Mouse (Mus musculus) forebrain, embryonic 10.5 days (tissue): ENCODE results near the gene 9230104L09Rik. TPM values are rescaled to one million over a fixed set of nuclear protein-coding genes. Genes with fewer than 3 reads are reported as not detected.

Experiments
- DNase-seq: peaks from one replicate; pipeline ENCODE4 v3.0.0-alpha.2; 2017; ENCODE audit warnings: low spot score; ENCODE audit errors: extremely low spot score
- H3K27ac ChIP-seq: fragments of 300-500 bp; sonication (generic); 2 replicates; pipeline ENCODE4 v1.5.1; 2016; ENCODE audit warnings: mild to moderate bottlenecking
- H3K27me3 ChIP-seq: fragments of 300-500 bp; sonication (generic); 2 replicates; pipeline ENCODE4 v1.6.1; 2016; ENCODE audit warnings: mild to moderate bottlenecking; ENCODE audit not compliant: poor library complexity, severe bottlenecking
- H3K36me3 ChIP-seq: fragments of 300-500 bp; sonication (generic); replicated peaks from 2 replicates; pipeline ENCODE4 v1.6.1; 2016; ENCODE audit warnings: mild to moderate bottlenecking, moderate library complexity
- H3K4me1 ChIP-seq: fragments of 300-500 bp; sonication (generic); 2 replicates; pipeline ENCODE4 v1.6.1; 2016
- H3K4me3 ChIP-seq: fragments of 300-500 bp; sonication (generic); 2 replicates; pipeline ENCODE4 v1.5.1; 2016; ENCODE audit warnings: mild to moderate bottlenecking, moderate library complexity
- H3K9me3 ChIP-seq: fragments of 300-500 bp; sonication (generic); 2 replicates; pipeline ENCODE4 v1.6.1; 2016; ENCODE audit warnings: mild to moderate bottlenecking, moderate library complexity
- WGBS: fragments of 180-500 bp; shearing (Covaris S2); methylation state at CpG from one replicate; pipeline ENCODE4 v1.1.7; 2016; 5-methylcytosine and 5-hydroxymethylcytosine counted together
- polyA plus RNA-seq: library from polyadenylated mRNA; unstranded; fragments of >200 nt; fragmentation: Nextera tagmentation; extraction: Ambion mirVana; gene quantifications from 2 replicates; pipeline ENCODE4 v1.2.1, GENCODE M21; 2016

9230104L09Rik gene
- polyA plus RNA-seq, 1 experiment from 2014 or later = not detected

DNA sequence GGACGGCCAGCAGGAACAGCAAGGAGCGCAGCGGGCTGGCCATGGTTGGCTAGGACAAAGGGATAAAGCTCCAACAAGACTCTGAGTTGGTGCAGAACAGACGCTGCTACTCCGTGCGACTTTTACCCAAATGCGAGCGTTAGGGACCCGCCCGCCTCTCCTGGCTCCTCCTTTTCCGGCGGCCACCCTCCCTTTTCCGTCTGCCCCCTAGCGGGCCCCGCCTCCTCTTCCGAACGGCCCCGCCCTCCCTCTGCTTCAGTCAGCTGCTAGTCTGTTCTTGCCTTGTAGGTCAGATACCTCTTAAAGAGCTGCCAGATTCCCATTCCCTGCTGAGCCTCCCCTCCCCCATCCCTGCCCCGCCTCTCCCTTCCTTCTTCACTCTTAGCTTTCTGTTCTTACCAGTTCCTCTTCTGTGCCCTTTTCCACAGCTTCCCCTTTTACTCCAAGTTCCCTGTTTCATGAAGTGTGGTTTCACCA lies 10.5 kb upstream of the 9230104L09Rik start, which contains the start of gene Cst3:
Gene Cst3, minus strand, starts transcription at position 358 of the 477 bp plus-strand sequence.
- Histone ChIP-seq H3K27ac (peak within 1 kb of the TSS; percentile 93), H3K36me3 (peaks cover 32% of the 10 kb centered on the region), H3K4me1 (peaks cover 55% of the 10 kb centered on the region), H3K27me3 (no peaks in the 10 kb centered on the region), H3K4me3 (peak within 1 kb of the TSS; percentile 84), H3K9me3 (no peaks in the 10 kb centered on the region)
- WGBS = 0% methylated on average over 19 of the region's 19 CpGs
- peak; percentile 91 for DNase-seq

DNA sequence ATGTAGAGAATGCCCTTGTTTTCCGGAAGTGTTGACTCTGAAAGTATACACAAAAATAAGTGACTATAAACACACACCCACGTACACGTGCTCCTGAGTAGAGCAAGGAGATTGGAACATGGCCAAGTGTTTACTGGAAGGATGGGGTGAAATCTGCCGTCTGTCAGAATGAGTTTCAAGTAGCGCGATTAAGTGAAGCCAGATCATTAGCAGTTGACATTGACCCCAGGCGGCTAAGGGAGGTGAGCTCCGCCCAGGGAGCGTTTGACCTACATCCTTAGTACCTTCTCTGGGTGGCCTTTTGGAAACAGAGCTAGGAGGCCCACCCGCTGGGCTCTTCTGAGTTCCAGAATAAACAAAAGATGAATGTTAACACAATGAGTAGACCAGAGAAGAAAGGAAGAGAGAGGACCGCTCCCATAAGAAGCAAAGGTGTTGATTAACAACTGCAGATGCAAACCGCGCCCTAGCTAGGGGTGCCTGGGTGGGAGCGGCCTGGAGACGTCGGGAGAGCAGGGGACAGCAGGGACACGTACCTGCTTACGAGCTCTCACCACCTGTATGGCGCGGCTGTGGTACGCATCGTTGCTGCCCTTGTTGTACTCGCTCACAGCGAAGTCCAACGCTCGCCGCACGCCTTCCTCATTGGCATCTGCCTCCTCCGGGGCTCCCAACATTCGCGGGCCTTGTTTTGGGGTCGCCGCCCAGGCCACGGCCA lies 9.9 kb upstream of the 9230104L09Rik start:
- H3K27me3 ChIP-seq = no peaks in the 10 kb centered on the region
- H3K9me3 ChIP-seq = no peaks in the 10 kb centered on the region
- WGBS = 2% methylated on average over 34 of the region's 34 CpGs
- peaks cover 55% of the 10 kb centered on the region for H3K4me1 ChIP-seq
- peak overlapping the region; percentile 93 for H3K27ac ChIP-seq
- H3K36me3 ChIP-seq = peaks cover 37% of the 10 kb centered on the region
- peak overlapping the region; percentile 84 for H3K4me3 ChIP-seq
- peak; percentile 23 for DNase-seq

DNA sequence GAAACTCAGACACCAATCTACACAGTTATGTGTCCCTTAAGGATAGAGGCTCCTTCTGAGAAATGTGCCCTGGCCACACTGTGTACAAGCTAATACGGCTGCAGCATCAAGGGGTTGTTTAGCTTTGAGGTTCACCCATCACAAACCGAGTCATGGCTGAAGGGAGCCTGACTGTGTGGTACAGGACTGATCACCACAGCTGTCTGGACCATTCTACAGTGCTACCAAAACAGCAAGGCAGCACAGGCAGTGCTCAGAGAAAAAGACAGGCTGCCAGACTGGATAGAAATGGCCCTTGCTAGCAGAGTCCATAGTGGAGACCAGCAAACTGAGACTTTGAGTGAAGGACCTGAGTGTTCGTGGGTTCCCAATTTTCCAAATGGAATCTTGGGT lies 9.4 kb upstream of the 9230104L09Rik start:
- Histone ChIP-seq H3K27ac (peak overlapping the region; percentile 93; the same call in 1 of the 2 replicates), H3K9me3 (no peaks in the 10 kb centered on the region), H3K4me3 (peak overlapping the region; percentile 84), H3K27me3 (no peaks in the 10 kb centered on the region), H3K4me1 (peaks cover 51% of the 10 kb centered on the region), H3K36me3 (peaks cover 37% of the 10 kb centered on the region)
- WGBS = 55% methylated on average over 3 of the region's 3 CpGs
- no peak for DNase-seq

DNA sequence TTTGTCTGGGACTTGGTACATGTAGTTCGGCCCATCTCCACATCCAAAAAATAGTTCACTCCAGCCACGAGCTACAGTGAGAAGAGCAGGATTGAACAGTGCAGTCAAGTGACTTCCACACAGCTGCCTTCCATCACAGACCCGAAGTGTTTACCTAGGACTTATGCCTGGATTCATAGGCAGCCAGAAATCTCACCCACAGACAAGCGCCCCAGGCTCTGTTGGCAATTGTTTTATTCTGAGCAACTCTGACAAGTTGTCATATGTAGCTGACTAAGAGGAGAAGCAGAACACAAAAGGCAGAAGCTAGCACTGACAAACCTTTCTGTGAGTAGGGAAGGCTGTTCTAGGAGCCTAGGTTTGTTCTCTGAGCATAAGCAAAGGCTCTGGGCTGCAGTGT lies 8.0 kb upstream of the 9230104L09Rik start:
- no peak for DNase-seq
- Histone ChIP-seq H3K4me1 (peaks cover 38% of the 10 kb centered on the region), H3K4me3 (peak overlapping the region; percentile 84), H3K36me3 (peaks cover 37% of the 10 kb centered on the region), H3K9me3 (no peaks in the 10 kb centered on the region), H3K27ac (no peak overlapping the region), H3K27me3 (no peaks in the 10 kb centered on the region)
- 90% methylated on average over 4 of the region's 4 CpGs for WGBS

DNA sequence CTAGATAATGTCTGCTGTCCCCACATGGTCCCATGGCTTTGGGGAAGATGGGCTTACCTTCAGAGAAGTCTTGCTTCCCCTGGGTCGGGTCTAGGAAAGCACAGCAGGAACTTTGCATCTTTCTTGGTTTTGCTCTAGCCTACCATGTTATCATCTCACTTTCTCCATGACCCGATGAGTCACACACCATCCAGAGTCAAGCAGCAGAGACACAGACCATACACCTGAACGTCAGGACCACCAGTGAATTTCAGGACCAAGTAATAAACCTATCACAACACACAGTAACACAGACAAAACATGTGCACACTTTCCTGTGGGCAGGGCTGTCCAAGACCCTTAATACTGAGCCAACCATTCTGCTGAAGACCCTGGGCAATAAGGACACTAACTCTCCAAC lies 5.7 kb upstream of the 9230104L09Rik start:
- peaks cover 27% of the 10 kb centered on the region for H3K4me1 ChIP-seq
- H3K27me3 ChIP-seq = no peaks in the 10 kb centered on the region
- no peak overlapping the region for H3K27ac ChIP-seq
- no peaks in the 10 kb centered on the region for H3K9me3 ChIP-seq
- H3K4me3 ChIP-seq = no peak overlapping the region
- DNase-seq = no peak
- peaks cover 37% of the 10 kb centered on the region for H3K36me3 ChIP-seq
- WGBS = 85% methylated on average over 3 of the region's 3 CpGs

DNA sequence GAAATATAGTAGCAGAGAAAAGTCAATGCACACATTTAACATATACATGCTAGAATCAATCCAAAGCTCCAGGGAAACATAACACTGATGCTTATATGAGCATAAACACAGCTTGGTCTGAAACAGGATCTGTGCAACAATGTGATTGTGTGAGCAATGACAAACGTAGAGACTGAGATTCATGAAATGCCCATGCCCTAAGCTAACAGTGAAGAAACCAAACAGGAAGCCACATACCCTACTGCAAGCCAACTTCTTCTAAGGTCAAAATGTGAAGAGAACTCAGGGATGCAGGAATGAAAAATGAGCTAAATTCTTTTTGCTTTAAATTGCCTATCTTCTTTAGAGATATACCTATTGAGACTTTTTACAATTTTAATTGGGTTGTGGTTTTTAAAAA lies 4.1 kb upstream of the 9230104L09Rik start:
- Histone ChIP-seq H3K27ac (no peak overlapping the region), H3K27me3 (no peaks in the 10 kb centered on the region), H3K4me3 (no peak overlapping the region), H3K36me3 (peaks cover 37% of the 10 kb centered on the region), H3K4me1 (peaks cover 17% of the 10 kb centered on the region), H3K9me3 (no peaks in the 10 kb centered on the region)
- WGBS = 85% methylated on average over 1 of the region's 1 CpGs
- DNase-seq = no peak

DNA sequence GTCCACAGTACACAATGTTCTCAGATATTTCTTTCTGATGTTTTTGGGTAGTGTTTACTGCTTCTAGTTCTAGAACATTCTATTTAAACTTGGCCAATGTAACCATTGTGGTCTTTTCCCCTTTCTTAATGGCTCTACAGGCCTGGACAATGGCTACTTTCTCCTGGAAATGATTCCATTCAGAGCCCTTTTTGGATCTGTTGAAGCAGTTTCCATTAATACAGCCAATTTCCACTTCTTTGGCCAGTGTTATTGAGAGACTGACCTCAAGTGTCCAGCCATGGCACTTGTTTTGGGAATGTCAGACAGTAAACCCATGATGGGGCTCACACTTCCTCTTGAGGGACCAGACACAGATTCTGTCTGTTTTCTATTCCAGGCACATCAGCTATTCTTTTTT lies 3.1 kb downstream of the 9230104L09Rik start:
- DNase-seq = no peak
- H3K27ac ChIP-seq = no peak overlapping the region
- H3K4me3 ChIP-seq = no peak overlapping the region
- H3K36me3 ChIP-seq = no peaks in the 10 kb centered on the region
- peaks cover 9% of the 10 kb centered on the region for H3K4me1 ChIP-seq
- no peaks in the 10 kb centered on the region for H3K27me3 ChIP-seq
- no peaks in the 10 kb centered on the region for H3K9me3 ChIP-seq

DNA sequence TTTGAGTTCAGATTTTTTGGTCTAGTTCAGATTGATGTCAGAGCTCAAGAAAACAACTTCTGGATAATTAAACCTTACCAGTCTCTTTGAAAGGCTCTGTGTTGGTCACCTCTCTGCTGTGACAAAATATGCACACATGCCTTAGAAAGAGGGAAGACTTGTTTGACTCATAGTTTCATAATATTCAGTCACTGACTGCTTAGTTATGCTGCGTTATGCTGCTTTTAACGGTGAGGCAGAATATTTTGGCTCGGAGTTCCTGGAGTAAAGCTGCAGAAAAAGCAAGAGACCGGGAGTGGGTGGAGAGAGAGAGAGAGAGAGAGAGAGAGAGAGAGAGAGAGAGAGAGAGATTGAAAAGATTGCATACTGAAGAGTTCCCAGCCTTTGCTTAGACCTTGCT lies 3.8 kb downstream of the 9230104L09Rik start:
- H3K9me3 ChIP-seq = no peaks in the 10 kb centered on the region
- H3K4me1 ChIP-seq = peaks cover 9% of the 10 kb centered on the region
- H3K36me3 ChIP-seq = no peaks in the 10 kb centered on the region
- H3K27me3 ChIP-seq = no peaks in the 10 kb centered on the region
- WGBS = 81% methylated on average over 4 of the region's 4 CpGs
- H3K27ac ChIP-seq = no peak overlapping the region
- H3K4me3 ChIP-seq = no peak overlapping the region
- DNase-seq = no peak

DNA sequence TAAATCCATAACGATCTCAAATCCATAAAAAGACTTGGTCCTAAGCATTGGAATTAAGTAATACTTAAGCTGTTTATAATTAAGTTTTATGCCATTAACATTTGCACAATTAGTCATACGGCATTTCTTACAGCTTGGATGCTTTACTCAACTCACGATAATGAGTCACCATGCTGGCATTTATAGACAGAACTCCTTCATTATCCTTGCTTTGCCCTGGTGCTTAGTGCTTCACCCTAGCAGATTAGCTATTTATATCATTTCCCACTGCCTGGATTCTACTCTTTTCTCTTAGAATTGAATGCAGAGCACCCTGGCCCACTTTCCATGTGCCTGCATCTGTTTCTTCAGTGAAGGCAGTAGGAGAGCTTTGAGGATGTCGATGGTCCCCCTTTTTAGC lies 7.3 kb downstream of the 9230104L09Rik start:
- H3K36me3 ChIP-seq = no peaks in the 10 kb centered on the region
- no peaks in the 10 kb centered on the region; the same call in 1 of the 2 replicates for H3K9me3 ChIP-seq
- no peak overlapping the region for H3K4me3 ChIP-seq
- 84% methylated on average over 4 of the region's 4 CpGs for WGBS
- no peak overlapping the region; the same call in 1 of the 2 replicates for H3K27ac ChIP-seq
- H3K27me3 ChIP-seq = no peaks in the 10 kb centered on the region
- no peak for DNase-seq
- peaks cover 9% of the 10 kb centered on the region for H3K4me1 ChIP-seq

DNA sequence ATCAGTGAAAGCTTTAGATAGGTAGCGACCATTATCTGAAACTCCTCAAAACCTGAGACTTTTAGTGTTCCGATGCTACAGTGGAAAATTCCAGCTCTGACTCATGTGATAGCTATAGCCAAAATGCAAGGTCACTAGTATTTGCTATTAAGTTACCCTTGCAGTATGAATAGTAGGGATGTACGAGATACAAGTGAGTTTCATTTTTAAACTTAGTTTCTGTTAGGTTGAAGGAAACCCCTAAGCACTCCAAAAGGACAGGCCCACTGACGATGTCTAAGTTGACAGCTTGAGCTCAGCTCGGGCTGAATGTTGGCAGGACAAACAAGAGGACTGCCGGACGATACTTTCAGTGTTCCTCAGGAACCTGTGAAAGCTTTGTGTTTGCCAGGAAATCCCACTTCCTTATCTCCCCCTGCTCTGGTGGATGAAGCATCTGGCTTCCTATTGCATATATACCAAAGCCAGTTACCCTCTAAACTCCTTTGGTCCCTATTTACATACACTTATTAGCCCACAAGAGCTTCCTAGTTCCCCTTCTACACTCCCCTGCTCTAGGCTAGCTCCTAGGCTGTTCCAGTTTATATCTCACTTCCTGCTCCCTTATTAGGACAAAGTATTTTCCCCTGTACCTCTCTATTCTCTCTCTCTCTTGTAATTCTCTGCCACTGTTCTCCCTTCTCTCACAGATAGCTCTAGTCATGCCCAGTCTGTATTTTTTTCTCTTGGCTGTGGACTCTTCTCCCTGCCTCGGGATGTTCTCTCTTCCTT lies 8.0 kb downstream of the 9230104L09Rik start:
- Histone ChIP-seq H3K4me3 (no peak overlapping the region), H3K9me3 (no peaks in the 10 kb centered on the region; the same call in 1 of the 2 replicates), H3K27ac (no peak overlapping the region), H3K27me3 (no peaks in the 10 kb centered on the region), H3K4me1 (peaks cover 9% of the 10 kb centered on the region), H3K36me3 (no peaks in the 10 kb centered on the region)
- 82% methylated on average over 8 of the region's 8 CpGs for WGBS
- DNase-seq = no peak

DNA sequence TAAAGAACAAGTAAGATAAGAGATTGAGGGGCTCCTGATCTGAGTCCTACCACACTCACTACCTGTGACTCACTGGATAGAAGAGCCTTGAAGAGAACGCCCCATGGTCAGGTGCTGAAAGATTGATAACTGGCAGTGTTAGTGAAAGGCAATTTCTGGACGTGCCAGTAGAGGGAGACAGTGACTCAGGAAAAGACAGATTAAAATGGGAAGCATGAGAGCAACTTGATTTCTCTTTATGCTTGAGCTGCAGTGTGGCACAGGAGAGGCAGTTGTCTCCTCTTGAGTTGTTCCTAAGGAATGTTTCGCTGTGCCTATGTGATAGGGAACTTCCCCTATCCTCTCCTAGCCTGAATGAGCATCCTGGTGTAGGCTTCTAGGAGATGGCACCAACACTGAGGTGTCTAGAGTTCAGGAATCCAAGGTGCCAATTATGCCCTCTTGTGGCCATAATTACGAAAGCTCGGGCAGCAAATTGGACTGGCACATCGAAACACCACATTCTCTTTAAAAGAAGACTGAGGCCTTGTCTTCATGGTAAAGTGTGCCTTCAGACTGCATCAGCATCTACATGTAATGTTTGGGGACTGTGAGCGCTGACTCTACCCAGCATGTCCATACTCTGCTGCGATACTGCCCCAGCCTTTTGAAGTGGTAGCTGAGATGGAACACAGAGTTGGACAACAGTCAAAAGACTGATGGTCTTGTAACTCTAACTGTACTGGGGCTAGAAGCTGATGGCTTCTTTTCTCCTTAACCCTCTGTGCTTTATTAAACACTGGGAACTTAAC lies 13.5 kb downstream of the 9230104L09Rik start:
- Histone ChIP-seq H3K4me1 (no peaks in the 10 kb centered on the region), H3K9me3 (no peaks in the 10 kb centered on the region; the same call in 1 of the 2 replicates), H3K27me3 (no peaks in the 10 kb centered on the region), H3K36me3 (no peaks in the 10 kb centered on the region), H3K4me3 (no peak overlapping the region), H3K27ac (no peak overlapping the region)
- DNase-seq = peak; percentile 64
- WGBS = 48% methylated on average over 8 of the region's 8 CpGs

DNA sequence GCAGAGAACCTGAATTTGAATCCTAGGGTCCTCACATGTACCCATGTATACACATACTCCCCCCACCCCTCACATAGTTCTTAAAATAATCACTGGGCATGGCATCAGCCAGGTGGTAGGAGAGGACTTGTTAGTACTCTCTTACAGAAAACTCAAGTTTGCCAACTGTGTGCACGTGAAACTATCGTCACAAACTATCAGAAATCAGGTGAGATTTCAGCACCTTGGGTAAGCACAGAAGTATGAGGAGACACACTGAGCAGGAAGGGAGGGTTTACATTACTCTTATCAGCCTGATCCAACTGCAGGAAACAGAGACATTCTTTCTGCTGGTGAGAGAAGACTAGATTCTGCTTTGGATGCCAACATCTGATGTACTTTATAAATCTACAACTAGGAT lies 25.6 kb downstream of the 9230104L09Rik start:
- no peaks in the 10 kb centered on the region for H3K9me3 ChIP-seq
- 85% methylated on average over 2 of the region's 2 CpGs for WGBS
- H3K27ac ChIP-seq = no peak overlapping the region
- DNase-seq = no peak
- H3K36me3 ChIP-seq = no peaks in the 10 kb centered on the region
- H3K4me3 ChIP-seq = no peak overlapping the region
- no peaks in the 10 kb centered on the region for H3K4me1 ChIP-seq
- H3K27me3 ChIP-seq = no peaks in the 10 kb centered on the region
